Mouse (Mus musculus) left cerebral cortex, adult 8-10 months (tissue): ENCODE measurements around the gene Tomm40l. TPM values are rescaled to one million over a fixed set of nuclear protein-coding genes. Genes with fewer than 3 reads are reported as not detected.

Experiments
- total RNA-seq, 4 experiments: library from RNA; stranded (reverse); gene quantifications; 2 replicates each; pipeline ENCODE4 v1.2.4; 2022

Tomm40l gene
- total RNA-seq, 4 experiments from 2014 or later = 70.2 to 87.9 (median 76.7) TPM

Other genes with a start within 250 kb of the Tomm40l start
- 10 to 100 TPM in 2 of 4 experiments, 1 to 10 TPM in 2; 4.8 to 24.1 (median 10.7) TPM for gene Fcgr2b, start 246.0 kb downstream of the Tomm40l start, total RNA-seq
- under 1 TPM in 3 of 4 experiments, not detected in 1; 0.30 to 0.72 (median 0.43) TPM for gene Fcgr4, start 203.6 kb downstream of the Tomm40l start, total RNA-seq
- gene Fcgr3, start 157.6 kb downstream of the Tomm40l start, total RNA-seq = 10 to 100 TPM; 10.6 to 36.7 (median 22.6) TPM
- 1 to 10 TPM; 1.0 to 1.8 (median 1.2) TPM for gene Cfap126, start 108.6 kb downstream of the Tomm40l start, total RNA-seq
- gene Sdhc, start 71.9 kb downstream of the Tomm40l start, total RNA-seq = 100 to 1,000 TPM; 196 to 228 (median 209) TPM
- gene Mpz, start 71.8 kb downstream of the Tomm40l start, total RNA-seq = under 1 TPM; 0.30 to 0.53 (median 0.35) TPM
- gene Pcp4l1, start 26.2 kb downstream of the Tomm40l start, total RNA-seq = 100 to 1,000 TPM; 165 to 185 (median 176) TPM
- under 1 TPM; 0.14 to 0.55 (median 0.31) TPM for gene Nr1i3, start 8.5 kb downstream of the Tomm40l start, total RNA-seq
- 1 to 10 TPM; 1.7 to 2.8 (median 2.6) TPM for gene Apoa2, start 2.5 kb upstream of the Tomm40l start, total RNA-seq
- gene Fcer1g, start 11.9 kb upstream of the Tomm40l start, total RNA-seq = 10 to 100 TPM in 3 of 4 experiments, 1 to 10 TPM in 1; 9.1 to 63.9 (median 28.2) TPM
- 10 to 100 TPM; 13.0 to 14.1 (median 13.3) TPM for gene Adamts4, start 27.9 kb upstream of the Tomm40l start, total RNA-seq
- gene Ndufs2, start 28.9 kb upstream of the Tomm40l start, total RNA-seq = 100 to 1,000 TPM; 285 to 306 (median 298) TPM
- gene B4galt3, start 47.8 kb upstream of the Tomm40l start, total RNA-seq = 10 to 100 TPM; 60.7 to 69.2 (median 63.4) TPM
- 10 to 100 TPM; 29.1 to 35.0 (median 30.4) TPM for gene Ppox, start 58.7 kb upstream of the Tomm40l start, total RNA-seq
- gene Usp21, start 65.5 kb upstream of the Tomm40l start, total RNA-seq = 10 to 100 TPM; 46.5 to 56.3 (median 50.5) TPM
- 100 to 1,000 TPM; 103 to 116 (median 110) TPM for gene Ufc1, start 72.5 kb upstream of the Tomm40l start, total RNA-seq
- gene Dedd, start 106.6 kb upstream of the Tomm40l start, total RNA-seq = 10 to 100 TPM; 35.0 to 39.7 (median 37.4) TPM
- gene Nit1, start 123.1 kb upstream of the Tomm40l start, total RNA-seq = 10 to 100 TPM; 35.8 to 48.8 (median 43.5) TPM
- gene Pfdn2, start 123.2 kb upstream of the Tomm40l start, total RNA-seq = 100 to 1,000 TPM; 107 to 204 (median 164) TPM
- gene Klhdc9, start 138.3 kb upstream of the Tomm40l start, total RNA-seq = 10 to 100 TPM in 3 of 4 experiments, 1 to 10 TPM in 1; 10.0 to 12.8 (median 12.4) TPM
- 1 to 10 TPM; 4.3 to 4.9 (median 4.6) TPM for gene Nectin4, start 147.6 kb upstream of the Tomm40l start, total RNA-seq
- 1 to 10 TPM; 2.1 to 5.5 (median 3.0) TPM for gene Arhgap30, start 166.4 kb upstream of the Tomm40l start, total RNA-seq
- 100 to 1,000 TPM in 1 of 4 experiments, 10 to 100 TPM in 3; 89.5 to 102 (median 96.9) TPM for gene Usf1, start 188.8 kb upstream of the Tomm40l start, total RNA-seq
- gene Tstd1, start 196.4 kb upstream of the Tomm40l start, total RNA-seq = 1 to 10 TPM; 1.5 to 3.2 (median 2.4) TPM
- 10 to 100 TPM in 2 of 4 experiments, 1 to 10 TPM in 2; 7.7 to 10.3 (median 9.1) TPM for gene F11r, start 215.0 kb upstream of the Tomm40l start, total RNA-seq